Mouse (Mus musculus): ENCODE measurements around the gene Notch4. TPM values are rescaled to one million over a fixed set of nuclear protein-coding genes. Genes with fewer than 3 reads are reported as not detected.
A peak's percentile ranks its signal among the peaks of the same experiment; 100 is the strongest.

Notch4 gene
- polyA plus RNA-seq, 2 experiments from 2014 or later = 0.52 to 0.58 TPM

- ATAC-seq = no peak
These were observed 32.0 kb downstream of the Notch4 start for GRCm38 (mm10) chr17:34596098-34596497.

- ATAC-seq = no peak
These were observed 33.6 kb downstream of the Notch4 start, which contains the start of gene Ager for GRCm38 (mm10) chr17:34597566-34598095. Gene Ager, plus strand, starts transcription at chr17:34597862.

GRCm38 (mm10) chr17:34599891-34600290 lies 35.8 kb downstream of the Notch4 start:
- no peak for ATAC-seq

- ATAC-seq = no peak
These were observed 37.7 kb downstream of the Notch4 start for GRCm38 (mm10) chr17:34601796-34602195.

GRCm38 (mm10) chr17:34603375-34604060 lies 39.5 kb downstream of the Notch4 start, which contains the start of gene Rnf5:
Gene Rnf5, minus strand, starts transcription at chr17:34603690.
- peak; percentile 87 for ATAC-seq

GRCm38 (mm10) chr17:34604061-34604508 lies 40.0 kb downstream of the Notch4 start, which contains the start of gene Agpat1:
Gene Agpat1, plus strand, starts transcription at chr17:34604262.
- peak; percentile 73 for ATAC-seq

- no peak for ATAC-seq
These were observed 40.6 kb downstream of the Notch4 start for GRCm38 (mm10) chr17:34604511-34605237.

GRCm38 (mm10) chr17:34605609-34606008 lies 41.5 kb downstream of the Notch4 start:
- ATAC-seq = peak; percentile 13

GRCm38 (mm10) chr17:34606186-34607039 lies 42.3 kb downstream of the Notch4 start:
- ATAC-seq = no peak

GRCm38 (mm10) chr17:34607997-34608396 lies 43.9 kb downstream of the Notch4 start:
- ATAC-seq = no peak

GRCm38 (mm10) chr17:34611050-34611449 lies 47.0 kb downstream of the Notch4 start:
- no peak for ATAC-seq

- ATAC-seq = no peak
These were observed 49.1 kb downstream of the Notch4 start for GRCm38 (mm10) chr17:34613054-34613645.

GRCm38 (mm10) chr17:34613830-34614229 lies 49.8 kb downstream of the Notch4 start:
- no peak for ATAC-seq

GRCm38 (mm10) chr17:34615871-34616270 lies 51.8 kb downstream of the Notch4 start, which contains the start of gene Egfl8:
Gene Egfl8, minus strand, starts transcription at chr17:34615971.
- no peak for ATAC-seq

GRCm38 (mm10) chr17:34618999-34619398 lies 54.9 kb downstream of the Notch4 start:
- no peak for ATAC-seq

- ATAC-seq = no peak
These were observed 56.9 kb downstream of the Notch4 start for GRCm38 (mm10) chr17:34621006-34621405.

- no peak for ATAC-seq
These were observed 59.1 kb downstream of the Notch4 start for GRCm38 (mm10) chr17:34623161-34623560.

- ATAC-seq = no peak
These were observed 60.9 kb downstream of the Notch4 start for GRCm38 (mm10) chr17:34624981-34625380.

GRCm38 (mm10) chr17:34626062-34626772 lies 62.1 kb downstream of the Notch4 start:
- ATAC-seq = no peak

- ATAC-seq = no peak
These were observed 62.7 kb downstream of the Notch4 start for GRCm38 (mm10) chr17:34626773-34627092.
